Mouse (Mus musculus) kidney, postnatal 4 days (tissue): ENCODE data around the gene Dus2.

ENCODE experiments used
- DNase-seq, 2 experiments: peaks; one replicate each; pipeline ENCODE4 v3.0.0; 2021; ENCODE audit warnings: mixed read lengths in 2 of 2

Dus2 gene

DNA sequence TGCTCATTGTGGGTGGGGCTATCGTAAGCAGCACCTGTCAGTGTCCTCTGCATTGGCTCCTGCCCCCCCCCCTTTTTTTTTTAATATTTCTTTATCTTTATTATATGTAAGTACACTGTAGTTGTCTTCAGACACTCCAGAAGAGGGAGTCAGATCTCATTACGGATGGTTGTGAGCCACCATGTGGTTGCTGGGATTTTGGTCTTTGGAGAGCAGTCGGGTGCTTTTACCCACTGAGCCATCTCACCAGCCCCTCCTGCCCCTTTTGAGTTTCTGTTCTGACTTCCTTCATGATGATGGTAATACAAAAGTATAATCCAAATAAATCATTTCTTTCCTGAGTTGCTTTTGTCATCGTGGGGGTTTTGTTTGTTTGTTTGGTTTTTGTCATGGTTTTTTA, 111.2 kb downstream of the Dus2 start:
- DNase-seq = no peak
